Mouse (Mus musculus) hindbrain, embryonic 13.5 days (tissue): ENCODE data around the gene Mllt1. TPM values are rescaled to one million over a fixed set of nuclear protein-coding genes. Genes with fewer than 3 reads are reported as not detected.
A peak's percentile ranks its signal among the peaks of the same experiment; 100 is the strongest.

Experiments
- ATAC-seq: fragments of 200-750 bp; cut with Nextera tagmentation; 2 replicates; pipeline ENCODE4 v1.8.0; 2017; ENCODE audit warnings: moderate TSS enrichment; ENCODE audit not compliant: low FRiP score
- H3K27ac ChIP-seq: fragments of 300-500 bp; sonication (generic); 2 replicates; pipeline ENCODE4 v1.5.1; 2015; ENCODE audit warnings: inconsistent platforms, mild to moderate bottlenecking, moderate library complexity
- H3K27me3 ChIP-seq: fragments of 300-500 bp; sonication (generic); 2 replicates; pipeline ENCODE4 v1.6.1; 2015; ENCODE audit warnings: mild to moderate bottlenecking, inconsistent platforms
- H3K36me3 ChIP-seq: fragments of 300-500 bp; sonication (generic); 2 replicates; pipeline ENCODE4 v1.6.1; 2015; ENCODE audit warnings: mild to moderate bottlenecking, inconsistent platforms
- H3K4me1 ChIP-seq: fragments of 300-500 bp; sonication (generic); replicated peaks from 2 replicates; pipeline ENCODE4 v1.6.1; 2015; ENCODE audit warnings: inconsistent platforms
- H3K4me2 ChIP-seq: fragments of 300-500 bp; sonication (generic); 2 replicates; pipeline ENCODE4 v1.6.1; 2015; ENCODE audit warnings: inconsistent platforms, mild to moderate bottlenecking, moderate library complexity
- H3K4me3 ChIP-seq: fragments of 300-500 bp; sonication (generic); 2 replicates; pipeline ENCODE4 v1.5.1; 2015; ENCODE audit warnings: mild to moderate bottlenecking, inconsistent platforms
- H3K9ac ChIP-seq: fragments of 300-500 bp; sonication (generic); 2 replicates; pipeline ENCODE4 v1.6.1; 2015; ENCODE audit warnings: mild to moderate bottlenecking, inconsistent platforms
- H3K9me3 ChIP-seq: fragments of 300-500 bp; sonication (generic); 2 replicates; pipeline ENCODE4 v1.6.1; 2016; ENCODE audit warnings: inconsistent platforms
- WGBS: fragments of 180-500 bp; shearing (Covaris S2); methylation state at CpG from one replicate; pipeline ENCODE4 v1.1.7; 2015; 5-methylcytosine and 5-hydroxymethylcytosine counted together
- polyA plus RNA-seq: library from polyadenylated mRNA; unstranded; fragments of >200 nt; fragmentation: Nextera tagmentation; extraction: Ambion mirVana; gene quantifications from 2 replicates; pipeline ENCODE4 v1.2.1, GENCODE M21; 2015

The Mllt1 gene
- polyA plus RNA-seq, result 75.1 and 77.5 TPM in 2 replicates

GRCm38 (mm10) chr17:56935363-56936131, at the start of gene Mllt1:
TSS of gene Mllt1 (minus strand) at chr17:56935415.
- Histone ChIP-seq H3K27me3 (peaks cover 14% of the 10 kb centered on the region; the same call in 1 of the 2 replicates), H3K4me3 (peak within 1 kb of the TSS; percentile 94), H3K9ac (peak within 1 kb of the TSS; percentile 99), H3K4me2 (peak within 1 kb of the TSS; percentile 88), H3K36me3 (no peaks in the 10 kb centered on the region), H3K27ac (peak within 1 kb of the TSS; percentile 90), H3K9me3 (no peaks in the 10 kb centered on the region), H3K4me1 (peaks cover 36% of the 10 kb centered on the region)
- peak; percentile 98 for ATAC-seq
- 3% methylated on average over 66 of the region's 76 CpGs for WGBS

- WGBS, result 89% methylated on average over 9 of the region's 9 CpGs
- Histone ChIP-seq H3K36me3 (no peaks in the 10 kb centered on the region), H3K9ac (no peak overlapping the region), H3K27ac (no peak overlapping the region), H3K9me3 (no peaks in the 10 kb centered on the region), H3K4me1 (no peaks in the 10 kb centered on the region), H3K4me2 (no peak overlapping the region), H3K4me3 (no peak overlapping the region), H3K27me3 (no peaks in the 10 kb centered on the region)
- no peak for ATAC-seq
Observed at GRCm38 (mm10) chr17:56984886-56985285, 49.7 kb upstream of the Mllt1 start.

GRCm38 (mm10) chr17:56982013-56982412, 46.8 kb upstream of the Mllt1 start, which contains the start of gene Acer1:
TSS of gene Acer1 (minus strand) at chr17:56982126.
- 75% methylated on average over 5 of the region's 5 CpGs for WGBS
- no peaks in the 10 kb centered on the region for H3K36me3 ChIP-seq
- H3K4me1 ChIP-seq, result no peaks in the 10 kb centered on the region
- no peak within 1 kb of the TSS for H3K9ac ChIP-seq
- H3K9me3 ChIP-seq, result no peaks in the 10 kb centered on the region
- no peaks in the 10 kb centered on the region for H3K27me3 ChIP-seq
- no peak within 1 kb of the TSS for H3K4me2 ChIP-seq
- H3K27ac ChIP-seq, result no peak within 1 kb of the TSS
- no peak for ATAC-seq
- no peak within 1 kb of the TSS for H3K4me3 ChIP-seq

GRCm38 (mm10) chr17:56981049-56981448, 45.8 kb upstream of the Mllt1 start:
- ATAC-seq, result no peak
- 83% methylated on average over 7 of the region's 7 CpGs for WGBS

GRCm38 (mm10) chr17:56979524-56979923, 44.3 kb upstream of the Mllt1 start:
- 34% methylated on average over 7 of the region's 8 CpGs for WGBS
- Histone ChIP-seq H3K4me3 (no peak overlapping the region), H3K9ac (no peak overlapping the region), H3K27ac (no peak overlapping the region), H3K36me3 (no peaks in the 10 kb centered on the region), H3K9me3 (no peaks in the 10 kb centered on the region), H3K4me1 (no peaks in the 10 kb centered on the region), H3K4me2 (no peak overlapping the region), H3K27me3 (no peaks in the 10 kb centered on the region)
- ATAC-seq, result no peak

More at GRCm38 (mm10) chr17:56981049-56981448, 45.8 kb upstream of the Mllt1 start:
- Histone ChIP-seq H3K4me3 (no peak overlapping the region), H3K4me2 (no peak overlapping the region), H3K9me3 (no peaks in the 10 kb centered on the region), H3K27me3 (no peaks in the 10 kb centered on the region), H3K27ac (no peak overlapping the region), H3K36me3 (no peaks in the 10 kb centered on the region), H3K9ac (no peak overlapping the region), H3K4me1 (no peaks in the 10 kb centered on the region)

GRCm38 (mm10) chr17:56976531-56977390, 41.5 kb upstream of the Mllt1 start:
- ATAC-seq, result no peak
- Histone ChIP-seq H3K4me3 (no peak overlapping the region), H3K4me1 (no peaks in the 10 kb centered on the region), H3K27ac (no peak overlapping the region), H3K4me2 (no peak overlapping the region), H3K36me3 (no peaks in the 10 kb centered on the region), H3K9me3 (no peaks in the 10 kb centered on the region), H3K9ac (no peak overlapping the region), H3K27me3 (no peaks in the 10 kb centered on the region)
- 78% methylated on average over 8 of the region's 8 CpGs for WGBS

- H3K4me1 ChIP-seq, result no peaks in the 10 kb centered on the region
- no peak for ATAC-seq
- no peak overlapping the region for H3K9ac ChIP-seq
- 84% methylated on average over 3 of the region's 3 CpGs for WGBS
- H3K4me3 ChIP-seq, result no peak overlapping the region
- H3K9me3 ChIP-seq, result no peaks in the 10 kb centered on the region
- H3K27me3 ChIP-seq, result no peaks in the 10 kb centered on the region
- no peak overlapping the region for H3K27ac ChIP-seq
- no peak overlapping the region for H3K4me2 ChIP-seq
- H3K36me3 ChIP-seq, result no peaks in the 10 kb centered on the region
Observed at GRCm38 (mm10) chr17:56975391-56975790, 40.2 kb upstream of the Mllt1 start.

- H3K27me3 ChIP-seq, result no peaks in the 10 kb centered on the region
- 82% methylated on average over 5 of the region's 5 CpGs for WGBS
- no peak overlapping the region for H3K4me2 ChIP-seq
- no peak overlapping the region for H3K27ac ChIP-seq
- H3K4me1 ChIP-seq, result no peaks in the 10 kb centered on the region
- H3K9me3 ChIP-seq, result no peaks in the 10 kb centered on the region
- H3K4me3 ChIP-seq, result no peak overlapping the region
- ATAC-seq, result no peak
- H3K9ac ChIP-seq, result no peak overlapping the region
- no peaks in the 10 kb centered on the region for H3K36me3 ChIP-seq
Observed at GRCm38 (mm10) chr17:56974708-56975240, 39.6 kb upstream of the Mllt1 start.

- no peaks in the 10 kb centered on the region for H3K27me3 ChIP-seq
- ATAC-seq, result no peak
Observed at GRCm38 (mm10) chr17:56973956-56974707, 38.9 kb upstream of the Mllt1 start.

GRCm38 (mm10) chr17:56970081-56970480, 34.9 kb upstream of the Mllt1 start:
- Histone ChIP-seq H3K27me3 (no peaks in the 10 kb centered on the region), H3K9ac (no peak overlapping the region), H3K27ac (no peak overlapping the region), H3K9me3 (no peaks in the 10 kb centered on the region), H3K4me1 (no peaks in the 10 kb centered on the region), H3K4me3 (no peak overlapping the region), H3K4me2 (no peak overlapping the region), H3K36me3 (no peaks in the 10 kb centered on the region)
- ATAC-seq, result no peak
- WGBS, result 69% methylated on average over 5 of the region's 5 CpGs

More at GRCm38 (mm10) chr17:56973956-56974707, 38.9 kb upstream of the Mllt1 start:
- no peaks in the 10 kb centered on the region for H3K36me3 ChIP-seq
- 66% methylated on average over 13 of the region's 14 CpGs for WGBS
- H3K9ac ChIP-seq, result no peak overlapping the region
- H3K4me1 ChIP-seq, result no peaks in the 10 kb centered on the region
- H3K27ac ChIP-seq, result no peak overlapping the region
- no peak overlapping the region for H3K4me3 ChIP-seq
- no peaks in the 10 kb centered on the region for H3K9me3 ChIP-seq
- no peak overlapping the region for H3K4me2 ChIP-seq

- H3K4me2 ChIP-seq, result no peak overlapping the region
- WGBS, result 74% methylated on average over 3 of the region's 3 CpGs
- ATAC-seq, result no peak
- no peak overlapping the region for H3K27ac ChIP-seq
- no peaks in the 10 kb centered on the region for H3K4me1 ChIP-seq
- H3K36me3 ChIP-seq, result no peaks in the 10 kb centered on the region
- no peak overlapping the region for H3K9ac ChIP-seq
- no peaks in the 10 kb centered on the region for H3K9me3 ChIP-seq
- no peak overlapping the region for H3K4me3 ChIP-seq
- no peaks in the 10 kb centered on the region for H3K27me3 ChIP-seq
Observed at GRCm38 (mm10) chr17:56969321-56969720, 34.1 kb upstream of the Mllt1 start.

- H3K9me3 ChIP-seq, result no peaks in the 10 kb centered on the region
- no peak overlapping the region for H3K27ac ChIP-seq
- 83% methylated on average over 6 of the region's 6 CpGs for WGBS
- no peak overlapping the region for H3K9ac ChIP-seq
- no peaks in the 10 kb centered on the region for H3K4me1 ChIP-seq
- ATAC-seq, result no peak
- H3K36me3 ChIP-seq, result no peaks in the 10 kb centered on the region
- H3K4me3 ChIP-seq, result no peak overlapping the region
- H3K4me2 ChIP-seq, result no peak overlapping the region
- no peaks in the 10 kb centered on the region for H3K27me3 ChIP-seq
Observed at GRCm38 (mm10) chr17:56963646-56964045, 28.4 kb upstream of the Mllt1 start.
